Mouse (Mus musculus) limb, embryonic 11.5 days (tissue): Measurements from ENCODE around the gene Tifab. TPM values are rescaled to one million over a fixed set of nuclear protein-coding genes. Genes with fewer than 3 reads are reported as not detected.

ENCODE experiments used
- ATAC-seq: fragments of 200-750 bp; cut with Nextera tagmentation; 2 replicates; pipeline ENCODE4 v1.8.0; 2017; ENCODE audit warnings: low read depth; ENCODE audit not compliant: insufficient number of reproducible peaks, low FRiP score, low TSS enrichment
- DNase-seq: peaks from one replicate; pipeline ENCODE4 v3.0.0-alpha.2; 2015; ENCODE audit warnings: low spot score
- H3K27ac ChIP-seq: fragments of 300-500 bp; sonication (generic); replicated peaks from 2 replicates; pipeline ENCODE4 v1.5.1; 2014; ENCODE audit warnings: low read depth, mild to moderate bottlenecking, low read length
- H3K27me3 ChIP-seq: fragments of 300-500 bp; sonication (generic); 2 replicates; pipeline ENCODE4 v1.6.1; 2014; ENCODE audit warnings: mild to moderate bottlenecking, low read length, mixed read lengths; ENCODE audit not compliant: control insufficient read depth, insufficient read depth
- H3K36me3 ChIP-seq: fragments of 300-500 bp; sonication (generic); 2 replicates; pipeline ENCODE4 v1.6.1; 2014; ENCODE audit warnings: mild to moderate bottlenecking, low read length, moderate library complexity, mixed read lengths; ENCODE audit not compliant: control insufficient read depth, insufficient read depth
- H3K4me1 ChIP-seq: fragments of 300-500 bp; sonication (generic); 2 replicates; pipeline ENCODE4 v1.6.1; 2014; ENCODE audit warnings: low read length, mixed read lengths; ENCODE audit not compliant: control insufficient read depth, insufficient read depth
- H3K4me2 ChIP-seq: fragments of 300-500 bp; sonication (generic); 2 replicates; pipeline ENCODE4 v1.6.1; 2014; ENCODE audit warnings: low read depth, mild to moderate bottlenecking, moderate library complexity; ENCODE audit not compliant: severe bottlenecking
- H3K4me3 ChIP-seq: fragments of 300-500 bp; sonication (generic); 2 replicates; pipeline ENCODE4 v1.5.1; 2014; ENCODE audit warnings: low read depth, low read length
- H3K9ac ChIP-seq: fragments of 300-500 bp; sonication (generic); 2 replicates; pipeline ENCODE4 v1.6.1; 2014; ENCODE audit warnings: mild to moderate bottlenecking, low read length
- H3K9me3 ChIP-seq: fragments of 300-500 bp; sonication (generic); 2 replicates; pipeline ENCODE4 v1.6.1; 2016; ENCODE audit warnings: low read length; ENCODE audit not compliant: control insufficient read depth
- WGBS: fragments of 180-500 bp; shearing (Covaris S2); extraction: QIAGEN DNeasy Blood & Tissue Kit; methylation state at CpG from one replicate; pipeline ENCODE4 v1.1.7; 2014; 5-methylcytosine and 5-hydroxymethylcytosine counted together
- polyA plus RNA-seq: library from polyadenylated mRNA; unstranded; fragments of >200 nt; fragmentation: Nextera tagmentation; extraction: Ambion mirVana; gene quantifications from 2 replicates; pipeline ENCODE4 v1.2.1, GENCODE M21; 2014

The Tifab gene
- polyA plus RNA-seq, 1 experiment from 2014 or later: 0.27 TPM

DNA sequence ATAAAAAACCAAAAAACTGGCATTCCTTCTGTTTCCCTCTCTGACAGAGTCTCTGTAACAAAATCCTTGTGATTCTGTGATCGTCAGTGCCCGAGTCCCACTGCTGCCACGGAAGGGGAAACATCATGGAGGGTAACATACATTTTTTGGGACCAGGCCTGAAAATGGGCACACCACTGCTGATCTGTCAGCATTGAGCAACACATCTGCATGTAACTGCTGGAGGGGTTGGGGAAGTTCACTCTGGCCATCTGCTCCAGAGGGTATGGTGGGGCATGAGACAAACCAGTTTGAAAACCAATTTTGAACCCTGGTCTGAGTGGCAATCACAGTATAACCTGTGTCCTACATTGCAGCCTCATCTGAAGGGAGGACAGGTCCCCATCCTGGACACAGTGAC is 49.1 kb downstream of the Tifab start:
- ATAC-seq (no peak), DNase-seq (no peak)
- Histone ChIP-seq H3K4me2 (no peak overlapping the region), H3K27me3 (no peaks in the 10 kb centered on the region), H3K9me3 (no peaks in the 10 kb centered on the region), H3K4me3 (no peak overlapping the region), H3K9ac (no peak overlapping the region), H3K27ac (no peak overlapping the region), H3K4me1 (peaks cover 19% of the 10 kb centered on the region), H3K36me3 (peaks cover 35% of the 10 kb centered on the region)
- WGBS: 95% methylated on average over 3 of the region's 3 CpGs

GRCm38 (mm10) chr13:56129014-56129413 is 49.7 kb downstream of the Tifab start:
- Histone ChIP-seq H3K27me3 (no peaks in the 10 kb centered on the region), H3K27ac (no peak overlapping the region), H3K9me3 (no peaks in the 10 kb centered on the region), H3K4me1 (peaks cover 18% of the 10 kb centered on the region), H3K9ac (no peak overlapping the region), H3K36me3 (peaks cover 41% of the 10 kb centered on the region), H3K4me2 (no peak overlapping the region), H3K4me3 (no peak overlapping the region)
- WGBS: 89% methylated on average over 4 of the region's 4 CpGs
- ATAC-seq (no peak), DNase-seq (no peak)

DNA sequence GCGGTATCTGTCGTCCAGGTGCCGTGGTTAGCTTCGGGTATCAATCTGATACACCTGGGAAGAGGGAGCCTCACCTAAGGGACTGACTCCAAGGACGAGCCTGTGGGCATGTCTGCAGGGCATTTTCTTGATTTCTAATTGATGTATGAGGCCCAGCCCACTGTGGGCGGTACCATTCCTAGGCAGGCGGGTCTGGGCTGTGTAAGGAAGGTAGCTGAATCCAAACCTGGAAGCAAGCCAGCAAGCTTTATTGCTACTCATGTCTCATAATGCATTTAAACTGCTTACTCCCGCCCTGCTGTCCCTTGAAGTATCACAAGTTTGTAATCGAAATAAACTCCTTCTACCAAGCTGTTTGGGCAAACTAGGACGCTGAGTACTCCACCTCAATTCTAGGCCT is 53.1 kb downstream of the Tifab start:
- DNase-seq: no peak
- Histone ChIP-seq H3K27ac (no peak overlapping the region), H3K4me3 (no peak overlapping the region), H3K4me1 (no peaks in the 10 kb centered on the region), H3K9ac (no peak overlapping the region), H3K9me3 (no peaks in the 10 kb centered on the region), H3K27me3 (no peaks in the 10 kb centered on the region), H3K4me2 (no peak overlapping the region), H3K36me3 (peaks cover 55% of the 10 kb centered on the region)
- no peak for ATAC-seq
- 89% methylated on average over 10 of the region's 10 CpGs for WGBS

Other genes starting within 250 kb of the Tifab start
- 726 and 743 TPM in 2 replicates for gene H2afy, start 42.5 kb downstream of the Tifab start, polyA plus RNA-seq
- gene Neurog1, start 73.3 kb upstream of the Tifab start, polyA plus RNA-seq: not detected in 2 replicates
- gene Cxcl14, start 117.7 kb upstream of the Tifab start, polyA plus RNA-seq: 145 and 157 TPM in 2 replicates
- gene Gm3045, start 247.7 kb upstream of the Tifab start, polyA plus RNA-seq: not detected in 2 replicates